8 mouse cellular contexts compared by ENCODE assay signal in genomic region chr16:17619198-17620105, GRCm38 (mm10). TPM values are rescaled to one million over a fixed set of nuclear protein-coding genes. Genes with fewer than 3 reads are reported as not detected.
DNase-seq lines count a peak whose midpoint lies in the region; ATAC-seq and TF ChIP-seq lines count a peak whose summit lies in the region.

Smpd4 (plus strand) TSS chr16:17619354.

- no peaks in the 10 kb centered on the region for H3K9me3 ChIP-seq in embryonic facial prominence, embryonic 15.5 days (replicated peaks)
- H3K9me3 ChIP-seq in limb, embryonic 13.5 days: no peaks in the 10 kb centered on the region
- no peaks in the 10 kb centered on the region for H3K9me3 ChIP-seq in midbrain, embryonic 15.5 days

- 2% methylated on average over 60 of the region's 60 CpGs for WGBS in embryonic facial prominence, embryonic 15.5 days
- WGBS in limb, embryonic 13.5 days: 3% methylated on average over 60 of the region's 60 CpGs
- WGBS in midbrain, embryonic 15.5 days: 3% methylated on average over 60 of the region's 60 CpGs

- no peak within 1 kb of the TSS for H3K27ac ChIP-seq in bone marrow macrophage, adult 2 months (ENCODE audit: insufficient read depth, low read depth, low read length)
- no peak within 1 kb of the TSS for H3K27ac ChIP-seq in embryonic facial prominence, embryonic 15.5 days (replicated peaks)
- peak within 1 kb of the TSS; percentile 7; the same call in 1 of the 2 replicates for H3K27ac ChIP-seq in limb, embryonic 13.5 days
- H3K27ac ChIP-seq in midbrain, embryonic 15.5 days: peak within 1 kb of the TSS; percentile 66

- H3K4me3 ChIP-seq in bone marrow macrophage, adult 2 months (ENCODE audit: insufficient read depth, low read length): peak within 1 kb of the TSS; percentile 98
- H3K4me3 ChIP-seq in embryonic facial prominence, embryonic 15.5 days (replicated peaks): peak within 1 kb of the TSS; percentile 96
- peak within 1 kb of the TSS; percentile 90 for H3K4me3 ChIP-seq in limb, embryonic 13.5 days
- peak within 1 kb of the TSS; percentile 85 for H3K4me3 ChIP-seq in midbrain, embryonic 15.5 days

- ATAC-seq in embryonic facial prominence, embryonic 15.5 days (ENCODE audit: insufficient number of reproducible peaks, low FRiP score, low TSS enrichment, low read depth): peak; percentile 60
- ATAC-seq in limb, embryonic 13.5 days (ENCODE audit: low FRiP score, low read depth): peak; percentile 60; the same call in 1 of the 2 replicates
- peak; percentile 90 for ATAC-seq in midbrain, embryonic 15.5 days (replicated peaks)

- TF ChIP-seq CTCF in bone marrow macrophage, adult 2 months (IDR thresholded peaks at IDR 0.05; ENCODE audit: low read depth, low read length): no peak

- TF ChIP-seq POLR2A in bone marrow macrophage, adult 2 months (IDR thresholded peaks at IDR 0.05; ENCODE audit: borderline replicate concordance, low read depth, low read length): no peak

- H3K36me3 ChIP-seq in embryonic facial prominence, embryonic 15.5 days: peaks cover 20% of the 10 kb centered on the region
- peaks cover 29% of the 10 kb centered on the region for H3K36me3 ChIP-seq in limb, embryonic 13.5 days
- peaks cover 13% of the 10 kb centered on the region; the same call in 1 of the 2 replicates for H3K36me3 ChIP-seq in midbrain, embryonic 15.5 days (replicated peaks)

- H3K4me1 ChIP-seq in bone marrow macrophage, adult 2 months (ENCODE audit: control insufficient read depth, insufficient read depth, low read length): peaks cover 5% of the 10 kb centered on the region; the same call in 1 of the 2 replicates
- H3K4me1 ChIP-seq in embryonic facial prominence, embryonic 15.5 days: peaks cover 17% of the 10 kb centered on the region
- peaks cover 18% of the 10 kb centered on the region for H3K4me1 ChIP-seq in limb, embryonic 13.5 days
- peaks cover 15% of the 10 kb centered on the region for H3K4me1 ChIP-seq in midbrain, embryonic 15.5 days

- DNase-seq in B cell, adult 2 months: peak; percentile 98
- peak; percentile 91 for DNase-seq in heart, adult 8-10 months (ENCODE audit: low spot score)
- DNase-seq in kidney, adult 8-10 months: peak; percentile 83 to 95
- DNase-seq in spleen, adult 18-20 months: peak; percentile 75 to 94

- H3K27me3 ChIP-seq in embryonic facial prominence, embryonic 15.5 days: no peaks in the 10 kb centered on the region
- 0 out of 2 replicates have a peak, but pooled peaks cover 3% of the 10 kb centered on the region for H3K27me3 ChIP-seq in limb, embryonic 13.5 days
- no peaks in the 10 kb centered on the region for H3K27me3 ChIP-seq in midbrain, embryonic 15.5 days (replicated peaks)

- peak within 1 kb of the TSS; percentile 86 for H3K9ac ChIP-seq in embryonic facial prominence, embryonic 15.5 days
- peak within 1 kb of the TSS; percentile 91 for H3K9ac ChIP-seq in limb, embryonic 13.5 days
- H3K9ac ChIP-seq in midbrain, embryonic 15.5 days: peak within 1 kb of the TSS; percentile 83

- peak within 1 kb of the TSS; percentile 76 for H3K4me2 ChIP-seq in embryonic facial prominence, embryonic 15.5 days (replicated peaks)
- peak within 1 kb of the TSS; percentile 92 for H3K4me2 ChIP-seq in limb, embryonic 13.5 days (replicated peaks)
- H3K4me2 ChIP-seq in midbrain, embryonic 15.5 days: peak within 1 kb of the TSS; percentile 87

RNA-seq across cellular contexts. Expression of gene Smpd4, which starts in this region (rescaled TPM):
- polyA plus RNA-seq in bone marrow macrophage, adult 2 months (2012; ENCODE audit: insufficient read depth, insufficient read length, missing spikeins): 19.5 and 22.6 TPM in 2 replicates
- 28.1 and 32.5 TPM in 2 replicates for polyA plus RNA-seq in embryonic facial prominence, embryonic 15.5 days (2015; fragmentation: Nextera tagmentation; extraction: Ambion mirVana)
- total RNA-seq in heart, adult 8-10 months (2022): 10 to 100 TPM; 19.0 to 23.8 (median 20.1) TPM
- 40.0 and 42.7 TPM in 2 replicates for polyA plus RNA-seq in limb, embryonic 13.5 days (2015; fragmentation: Nextera tagmentation; extraction: Ambion mirVana)
- polyA plus RNA-seq in midbrain, embryonic 15.5 days (2015; fragmentation: Nextera tagmentation; extraction: Ambion mirVana): 30.1 and 34.7 TPM in 2 replicates

Comparison
In these comparisons a context has a peak if more than half of its experiments do, and no peak if none do; other contexts are left out.
1. H3K27ac ChIP-seq: peak in limb, embryonic 13.5 days (single experiment) and midbrain, embryonic 15.5 days (single experiment); none in bone marrow macrophage, adult 2 months (single experiment) and embryonic facial prominence, embryonic 15.5 days (single experiment).
2. Peak in every context shown above with its lines, with median percentiles within 50 percentile points of each other: DNase-seq, H3K4me3 ChIP-seq, ATAC-seq, H3K4me2 ChIP-seq and H3K9ac ChIP-seq.